16 mouse cellular contexts compared by ENCODE assay signal in genomic region chr8:76984851-76985250, GRCm38 (mm10).
"Had no signal": no experiment of that assay in that cellular context is flagged by ENCODE, and none has a peak within 500 bp of the region (broad histone marks: within the 10 kb centered on the region; RNA-seq: fewer than 3 reads in every experiment).

No protein-coding gene starts in this region.

- H3K4me3 ChIP-seq: left cerebral cortex, adult 2 months; liver, embryonic 15.5 days; lung, embryonic 15.5 days; megakaryocyte, embryonic 14.5 days; midbrain, embryonic 10.5 days; midbrain, embryonic 13.5 days had no signal

- H3K9ac ChIP-seq: liver, embryonic 15.5 days; lung, embryonic 15.5 days; midbrain, embryonic 13.5 days had no signal

- H3K4me1 ChIP-seq: liver, embryonic 15.5 days; megakaryocyte, embryonic 14.5 days; midbrain, embryonic 10.5 days; midbrain, embryonic 13.5 days had no signal

- H3K27me3 ChIP-seq: liver, embryonic 15.5 days; lung, embryonic 15.5 days; megakaryocyte, embryonic 14.5 days; midbrain, embryonic 13.5 days had no signal

- ATAC-seq: midbrain, embryonic 13.5 days; midbrain, embryonic 16.5 days had no signal

- H3K36me3 ChIP-seq: liver, embryonic 15.5 days; lung, embryonic 15.5 days; midbrain, embryonic 10.5 days; midbrain, embryonic 13.5 days had no signal

- H3K4me2 ChIP-seq: liver, embryonic 11.5 days; liver, embryonic 15.5 days; lung, embryonic 15.5 days; midbrain, embryonic 13.5 days had no signal

- H3K27ac ChIP-seq: left cerebral cortex, adult 2 months; liver, embryonic 15.5 days; lung, embryonic 15.5 days; midbrain, embryonic 10.5 days; midbrain, embryonic 13.5 days had no signal

- DNase-seq: kidney, adult 9 months; kidney, postnatal 14 days; layer of hippocampus, postnatal 36 days; lung, adult 18-20 months; lung, postnatal 10 days; lung, postnatal 36 days; thymus, adult 18-20 months; thymus, postnatal 36 days had no signal

- H3K9me3 ChIP-seq: liver, embryonic 15.5 days; lung, embryonic 15.5 days; midbrain, embryonic 10.5 days; midbrain, embryonic 13.5 days had no signal
